Mouse (Mus musculus): ENCODE data around the gene Txnl4b.

- TF ChIP-seq CTCF (IDR thresholded peaks at IDR 0.05; ENCODE audit: extremely low read depth, insufficient read depth, low read length) (no peak), POLR2A (IDR thresholded peaks at IDR 0.05; ENCODE audit: extremely low read depth, insufficient read depth, low read length) (no peak)
Observed at GRCm38 (mm10) chr8:109593117-109593788, 27.6 kb downstream of the Txnl4b start.
